Mouse (Mus musculus) heart, adult 11 months (tissue): ENCODE results near the gene Ankrd33.

Experiments
- DNase-seq: peaks from one replicate; pipeline ENCODE4 v3.0.0; 2022

Gene Ankrd33

DNA sequence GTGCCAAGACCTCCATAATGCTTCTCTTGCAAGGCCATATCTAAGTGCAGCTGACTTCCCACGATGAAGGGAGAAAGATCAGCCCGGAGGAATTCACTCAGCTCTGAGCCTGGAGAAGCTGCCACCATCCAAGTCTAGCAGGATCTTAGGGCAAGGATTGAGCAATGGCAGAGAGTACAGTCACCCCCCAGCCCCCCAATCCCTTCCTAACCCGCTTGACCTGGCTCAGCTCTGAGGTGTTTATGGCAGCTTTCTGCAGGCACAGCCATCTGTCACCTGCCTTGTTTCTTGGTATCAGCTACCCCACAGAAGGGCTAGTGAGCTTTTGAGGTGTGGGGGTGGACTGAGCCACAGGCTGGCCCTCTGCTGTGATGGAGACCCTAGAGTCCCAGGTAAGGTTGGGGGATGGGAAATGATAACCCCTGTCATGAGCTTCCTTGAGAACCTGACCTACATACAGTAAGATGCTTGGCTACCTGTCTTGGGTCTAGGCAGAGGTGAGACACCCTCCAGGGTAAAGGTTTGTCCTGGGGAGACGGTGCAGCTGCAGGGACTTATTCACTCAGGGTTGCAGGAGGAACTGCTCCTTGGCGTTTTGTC, at the start of gene Ankrd33:
TSS of gene Ankrd33 (plus strand) at position 245 of the 600 bp plus-strand sequence.
- peak; percentile 91 for DNase-seq

DNA sequence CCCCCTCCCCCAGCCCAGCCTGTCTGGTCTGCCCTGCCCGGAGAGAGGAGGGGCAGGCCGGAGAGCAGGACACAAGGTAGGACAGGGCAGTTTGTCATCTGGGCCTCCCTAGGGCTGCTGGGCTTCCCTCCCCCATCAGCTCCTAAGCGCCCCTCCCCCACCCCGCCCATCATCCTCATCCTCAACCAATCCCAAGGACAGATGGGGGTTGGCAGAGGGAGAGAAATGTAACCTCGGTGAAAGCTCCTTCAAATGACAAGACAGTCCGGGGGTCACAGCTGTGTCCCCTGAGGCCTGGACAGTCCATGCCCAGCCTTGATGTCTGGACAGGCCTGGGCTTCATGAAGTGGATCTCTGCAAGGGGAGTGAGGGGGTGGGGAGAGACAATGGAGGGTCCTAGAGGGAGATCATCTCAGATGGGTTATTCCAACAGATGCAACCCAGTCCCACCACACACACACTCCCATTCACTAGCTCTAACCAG, 49.1 kb upstream of the Ankrd33 start:
- no peak for DNase-seq

DNA sequence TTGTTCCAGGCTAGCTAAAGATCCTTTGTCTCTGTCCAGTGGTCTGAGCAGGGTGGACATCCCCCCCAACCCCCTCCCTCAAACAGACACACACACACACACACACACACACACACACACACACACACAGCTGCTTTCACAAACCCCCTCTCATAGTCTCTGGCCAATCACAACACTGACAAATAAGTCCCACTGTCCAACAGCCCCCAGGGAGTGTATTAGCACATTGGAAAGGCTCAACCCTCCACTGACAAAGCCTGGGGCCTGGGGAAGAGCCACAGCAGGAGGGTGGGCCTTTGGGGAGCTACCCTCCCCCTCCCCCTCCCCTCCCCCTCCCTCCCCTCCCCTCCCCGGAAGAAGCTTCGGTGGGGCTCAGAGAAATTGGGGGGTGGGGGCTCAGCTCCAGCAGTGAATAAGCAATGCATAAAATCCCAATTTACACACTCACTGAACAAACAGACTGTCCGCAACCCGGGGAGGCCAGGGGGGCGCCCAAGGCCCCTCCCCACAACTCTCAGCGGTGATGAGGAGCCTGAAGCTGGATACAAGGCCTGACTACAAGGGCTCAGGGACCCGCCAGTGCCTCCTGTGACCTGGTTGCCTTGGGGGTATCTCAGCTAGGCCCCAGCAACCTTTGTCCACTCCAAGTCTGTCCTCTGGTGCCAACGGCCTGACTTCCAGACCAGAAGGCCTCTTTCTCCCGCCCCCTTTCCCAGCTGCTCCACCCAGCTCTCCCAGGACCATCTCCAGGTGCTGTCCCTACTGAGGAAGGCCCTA, 48.4 kb upstream of the Ankrd33 start:
- DNase-seq, result no peak

DNA sequence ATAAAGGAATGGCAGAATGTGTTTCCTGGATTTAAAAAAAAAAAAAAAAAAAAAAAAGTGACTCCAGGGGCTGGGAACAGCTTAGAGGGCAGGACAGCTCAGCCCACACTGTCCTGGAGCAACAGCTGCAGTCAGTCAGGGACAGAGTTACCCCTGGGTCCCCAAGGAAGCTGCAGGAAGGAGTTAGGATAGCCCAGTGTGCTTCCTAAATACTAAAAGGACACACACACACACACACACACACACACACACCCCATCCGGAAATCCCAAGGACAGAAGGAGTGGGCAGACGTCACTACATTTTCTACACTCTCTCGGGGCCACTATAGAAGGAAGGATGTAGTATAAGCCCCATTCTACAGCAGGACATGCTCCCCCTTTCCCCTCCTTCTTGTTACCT, 47.5 kb upstream of the Ankrd33 start:
- peak; percentile 98 for DNase-seq

DNA sequence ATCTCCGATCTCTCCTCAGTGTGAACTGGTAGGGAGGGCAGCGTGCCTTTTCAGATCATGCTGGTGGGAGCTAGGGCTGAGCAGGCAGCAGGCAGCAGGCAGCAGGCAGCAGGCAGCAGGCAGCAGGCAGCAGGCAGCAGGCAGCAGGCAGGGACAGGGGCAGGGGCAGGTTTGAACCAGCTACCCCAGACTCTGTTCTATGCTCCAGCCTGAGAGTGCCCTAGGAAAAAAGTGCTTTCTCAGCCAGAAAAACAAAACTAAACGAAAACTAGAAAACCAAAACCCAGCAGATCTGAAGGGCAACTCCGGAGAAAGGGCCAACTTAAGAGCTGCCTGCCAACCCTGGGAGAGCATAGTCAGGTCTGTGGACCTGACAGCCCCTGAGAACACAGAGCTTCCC, 46.9 kb upstream of the Ankrd33 start:
- no peak for DNase-seq

DNA sequence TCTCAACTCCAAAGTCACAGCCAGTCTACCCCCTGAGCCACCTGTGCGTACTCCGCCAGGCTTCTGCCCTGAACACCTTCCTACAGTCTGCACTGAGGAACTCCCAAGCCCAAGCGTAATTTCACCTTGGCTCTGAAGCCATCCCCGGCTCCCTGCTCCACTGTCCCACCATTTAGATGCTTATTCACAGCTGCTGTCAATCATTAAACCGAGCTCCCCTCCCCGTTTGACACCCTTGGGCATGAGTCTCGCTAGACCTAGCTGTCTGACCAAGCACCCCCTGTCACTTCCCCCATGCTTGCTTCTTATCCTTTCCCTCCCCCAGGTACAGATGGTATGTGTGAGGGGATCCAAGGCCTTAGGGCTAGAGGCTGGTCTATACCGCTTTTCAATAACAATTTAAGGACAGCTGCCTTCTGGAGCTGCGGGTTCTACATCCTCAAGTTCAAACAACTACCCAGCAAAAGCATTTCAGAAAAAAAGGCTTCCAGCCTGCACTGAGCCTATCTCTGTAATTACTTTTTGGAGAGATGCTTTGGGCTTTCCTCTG, 45.8 kb upstream of the Ankrd33 start:
- DNase-seq, result no peak

DNA sequence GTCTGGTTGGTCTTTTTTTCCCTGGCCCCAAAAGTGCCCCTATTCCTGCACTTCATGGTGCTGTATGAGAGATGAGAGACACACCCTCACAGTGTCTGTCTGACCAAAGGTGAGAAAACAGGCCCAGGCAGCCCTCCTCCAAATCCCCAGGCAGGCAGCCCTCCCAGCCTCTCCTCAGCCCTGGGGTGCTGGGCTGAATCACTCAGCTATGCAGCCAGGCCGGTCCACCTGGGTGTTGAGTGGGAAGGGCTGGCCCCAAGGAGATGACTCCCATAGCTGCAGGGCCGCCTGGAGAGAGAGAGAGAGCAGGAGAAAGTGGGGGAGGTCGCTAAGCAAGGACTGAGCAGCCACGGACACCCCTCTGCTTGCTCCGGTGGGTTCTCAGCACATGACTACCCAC, 44.8 kb upstream of the Ankrd33 start:
- DNase-seq, result no peak

DNA sequence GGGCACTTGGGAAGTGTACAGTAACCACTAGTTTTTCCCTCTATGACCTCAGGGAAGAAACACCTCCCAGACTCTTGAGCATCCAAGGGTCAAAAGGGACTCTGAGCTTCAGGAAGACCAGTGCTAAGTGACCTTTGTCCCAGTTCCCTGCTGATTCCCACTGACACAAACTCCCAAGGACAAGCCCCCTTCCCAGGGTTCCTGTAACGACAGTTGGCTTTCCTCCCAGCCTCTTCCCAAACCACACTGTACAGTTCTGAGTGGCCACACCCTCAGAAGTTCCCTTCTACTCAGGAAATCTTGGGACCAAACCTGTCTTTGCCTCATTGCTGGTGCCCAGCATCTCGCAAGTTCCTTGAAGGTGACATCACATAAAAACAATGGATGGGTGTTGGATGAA, 42.8 kb upstream of the Ankrd33 start:
- peak; percentile 96 for DNase-seq

DNA sequence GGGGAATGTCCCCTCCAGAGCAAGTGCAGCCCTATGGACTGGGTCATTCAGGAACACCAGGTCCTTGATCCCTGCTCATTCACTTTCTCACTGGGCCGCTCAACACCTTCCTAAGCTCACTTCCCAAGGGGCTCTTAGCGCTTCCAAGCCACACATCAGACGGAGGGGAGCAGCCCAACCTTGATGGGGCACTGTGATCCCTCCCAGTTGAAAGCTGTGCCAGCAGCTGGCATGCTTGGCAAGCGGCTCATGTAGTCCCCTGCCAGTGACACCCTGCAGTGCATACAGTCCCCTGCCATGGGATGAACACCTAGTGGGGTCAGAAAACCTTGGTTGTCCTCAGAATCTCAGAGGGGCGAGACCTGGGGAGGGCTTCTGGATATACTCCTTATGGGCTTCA, 41.5 kb upstream of the Ankrd33 start:
- DNase-seq, result no peak

DNA sequence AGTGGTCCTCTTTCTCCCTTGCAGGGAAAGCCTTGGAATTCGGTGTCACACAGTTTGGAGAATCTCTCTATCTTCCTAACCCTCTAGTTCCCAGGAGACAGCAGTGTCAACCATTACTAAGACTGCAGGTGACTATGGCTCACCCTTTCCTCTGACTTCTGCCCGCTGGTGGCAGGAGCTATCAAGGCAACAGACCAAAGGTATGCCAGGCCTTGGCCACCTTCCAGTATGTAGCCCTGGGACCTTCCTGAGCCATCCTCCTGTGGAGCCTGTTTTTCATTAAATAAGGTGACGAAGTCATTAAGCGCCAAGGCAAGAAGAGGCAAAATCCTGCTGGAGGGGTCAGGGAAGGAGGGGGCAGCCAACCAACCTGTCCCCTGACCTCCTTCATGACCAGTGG, 40.4 kb upstream of the Ankrd33 start:
- no peak for DNase-seq

DNA sequence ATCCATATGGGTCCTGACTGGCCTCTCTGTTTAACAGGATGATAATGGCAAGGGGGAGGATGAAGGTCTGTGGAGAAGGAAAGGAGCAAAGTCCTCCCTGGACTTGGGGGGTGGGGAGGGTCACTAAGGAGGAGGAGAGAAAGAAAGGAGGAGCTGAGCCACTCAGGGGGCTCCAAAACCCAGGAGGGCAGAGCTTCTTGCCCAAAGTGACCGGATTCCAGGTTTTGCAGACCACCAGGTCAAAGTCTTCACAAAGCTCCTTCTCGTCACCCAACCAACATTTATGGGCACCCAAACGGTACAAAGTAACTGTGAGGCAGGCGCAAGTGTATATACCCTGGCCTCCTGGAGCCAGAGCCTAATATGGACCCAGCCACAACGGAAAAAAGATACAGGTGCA, 39.9 kb upstream of the Ankrd33 start:
- DNase-seq, result no peak

DNA sequence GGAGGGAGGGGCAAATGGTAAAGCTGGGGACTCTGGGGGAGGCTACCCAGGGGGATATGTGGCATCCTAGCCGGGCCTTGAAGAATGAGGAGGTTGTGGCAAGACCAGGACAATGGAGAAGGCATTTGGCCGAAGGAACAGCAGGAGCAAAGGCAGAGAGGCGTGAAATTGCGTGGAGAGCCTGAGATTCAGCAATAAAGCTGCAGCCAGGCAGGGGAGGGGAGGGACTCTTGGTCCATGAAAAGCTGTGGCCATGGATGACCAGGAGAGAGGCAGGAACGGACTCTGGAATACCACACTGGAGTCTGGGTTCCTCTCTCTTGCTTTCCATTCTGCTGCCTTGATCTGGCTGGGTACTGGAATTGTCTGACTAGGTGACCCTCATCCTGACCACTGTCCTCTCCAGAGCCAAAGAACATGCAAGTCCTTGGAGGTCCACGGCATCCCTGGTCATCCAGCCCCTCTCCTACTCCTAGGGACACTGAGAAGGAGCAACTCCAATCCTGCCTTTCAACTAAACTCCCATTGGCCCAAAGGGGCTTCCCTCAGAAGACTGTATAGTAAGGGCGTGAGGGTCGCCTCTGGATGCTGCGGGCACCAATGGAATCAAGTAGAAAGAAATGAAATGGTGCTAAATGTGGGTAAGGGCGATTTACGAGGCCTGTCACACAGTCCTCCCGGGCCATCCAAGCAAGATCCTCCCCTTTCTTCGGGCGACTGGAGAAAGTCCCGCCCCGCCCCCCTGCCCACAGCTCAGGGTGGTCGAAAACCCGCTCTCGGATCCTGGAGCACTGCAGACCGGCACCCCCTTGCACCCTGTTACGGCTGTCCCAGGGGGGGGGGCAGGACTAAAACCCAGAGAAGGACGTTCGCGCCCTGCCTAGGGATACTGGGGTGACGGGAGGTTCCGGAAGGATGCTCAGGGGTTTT, 39.2 kb upstream of the Ankrd33 start:
- DNase-seq, result peak; percentile 95

DNA sequence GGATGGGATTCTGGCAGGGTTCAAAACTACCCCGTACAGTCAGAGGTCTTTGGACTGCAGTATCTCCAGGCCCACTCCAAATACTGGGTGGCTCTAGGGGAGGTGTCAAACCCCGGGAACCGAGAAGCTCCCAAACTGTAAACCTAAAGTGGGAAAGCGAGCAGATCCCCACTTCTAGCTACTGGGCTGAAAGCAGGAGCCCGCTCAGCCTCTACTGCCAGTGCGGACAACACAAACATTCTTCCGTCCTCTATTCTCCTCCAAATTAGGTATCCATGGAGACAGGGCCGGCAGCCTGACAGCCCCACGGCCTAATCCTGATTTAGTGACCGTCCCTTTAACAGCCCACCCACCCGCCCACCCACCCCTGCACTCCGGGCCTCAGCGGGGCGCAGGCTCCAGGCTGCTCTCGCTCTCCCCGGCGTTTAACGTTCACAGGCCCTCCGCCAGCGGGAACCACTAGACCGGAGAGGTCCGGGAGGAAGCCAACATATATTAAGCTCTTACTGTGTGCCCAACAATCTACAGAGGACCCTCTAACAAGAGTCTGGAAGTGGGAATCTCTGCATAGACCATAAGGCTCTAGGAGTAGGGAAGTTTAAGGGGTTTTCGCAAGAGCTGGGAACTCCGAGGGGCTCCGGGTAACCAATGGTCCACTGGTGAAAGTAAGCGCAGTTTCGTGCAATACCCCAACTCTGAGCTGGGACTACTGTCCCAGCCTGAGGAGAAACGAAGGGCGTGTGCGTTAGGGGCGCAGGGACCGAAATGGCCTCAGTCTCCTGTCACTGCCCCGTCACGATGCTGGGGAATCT, 38.3 kb upstream of the Ankrd33 start:
- peak; percentile 94 for DNase-seq

DNA sequence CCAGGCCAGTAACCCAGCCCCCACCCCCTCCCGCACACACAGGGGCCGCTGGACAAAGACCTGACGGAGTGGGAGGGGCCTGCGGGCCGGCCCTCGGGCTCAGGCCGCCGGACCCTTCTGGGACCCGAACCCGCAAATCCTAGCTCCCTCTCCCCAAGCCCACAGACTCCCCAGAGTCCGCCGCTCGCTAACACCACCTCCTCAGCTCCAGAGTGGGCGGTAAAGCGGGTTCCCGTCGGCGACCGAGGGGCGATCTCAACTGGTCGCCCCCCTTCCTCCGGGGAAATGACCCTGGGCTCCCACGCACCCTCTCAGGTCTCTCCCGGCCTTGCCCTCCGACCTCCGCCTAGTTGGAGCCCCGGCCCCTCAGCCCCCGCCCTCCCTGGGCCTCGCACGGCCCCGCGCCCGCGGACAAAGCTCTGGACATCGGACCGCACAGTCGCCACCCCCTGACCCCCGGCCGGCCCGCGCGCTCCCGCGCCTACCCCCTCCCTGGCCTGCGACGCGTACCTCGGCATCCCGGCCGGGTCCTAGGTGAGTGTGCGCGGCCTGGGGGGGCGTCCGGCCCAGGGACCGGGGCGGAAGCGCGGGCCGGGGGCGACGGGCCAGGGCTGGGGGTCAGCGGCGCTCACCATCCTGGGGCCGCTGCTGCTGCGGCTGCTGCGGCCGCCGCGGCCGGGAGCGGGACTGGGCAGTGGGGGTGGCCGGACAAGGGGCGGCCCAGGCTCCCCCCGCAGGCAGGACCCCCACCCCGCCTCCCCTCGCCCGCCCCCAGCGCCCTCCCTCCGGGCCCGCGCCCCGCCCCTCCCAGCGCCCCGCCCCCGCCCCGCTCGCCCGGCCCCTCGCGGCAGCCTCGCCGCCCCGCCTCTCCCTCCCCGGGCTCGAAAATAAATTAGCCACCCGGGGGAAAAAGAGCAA, 37.5 kb upstream of the Ankrd33 start, which contains the start of gene Fignl2:
TSS of gene Fignl2 (minus strand) at position 755 of the 918 bp plus-strand sequence.
- peak; percentile 97 for DNase-seq

DNA sequence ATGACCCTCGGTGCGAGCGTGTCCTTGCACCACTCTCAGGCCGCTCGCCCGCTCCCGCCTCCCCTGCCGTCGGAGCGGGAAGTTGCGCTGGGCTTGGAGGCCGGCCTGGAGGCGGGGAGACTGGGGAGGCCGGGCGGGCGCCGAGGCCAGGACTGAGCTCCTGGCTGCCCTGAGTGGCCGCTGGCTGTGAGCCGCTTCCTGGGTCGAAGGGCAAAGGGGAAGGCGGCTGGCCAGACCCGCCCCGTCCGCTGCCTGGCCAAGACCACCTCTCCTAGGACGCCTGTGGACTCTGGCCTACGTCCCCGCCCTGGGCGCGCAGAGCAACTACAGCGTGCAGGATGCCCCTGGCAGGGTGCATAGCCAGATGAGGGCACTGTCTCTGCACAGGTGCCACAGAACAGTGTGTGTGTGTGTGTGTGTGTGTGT, 36.8 kb upstream of the Ankrd33 start:
- peak; percentile 99 for DNase-seq

DNA sequence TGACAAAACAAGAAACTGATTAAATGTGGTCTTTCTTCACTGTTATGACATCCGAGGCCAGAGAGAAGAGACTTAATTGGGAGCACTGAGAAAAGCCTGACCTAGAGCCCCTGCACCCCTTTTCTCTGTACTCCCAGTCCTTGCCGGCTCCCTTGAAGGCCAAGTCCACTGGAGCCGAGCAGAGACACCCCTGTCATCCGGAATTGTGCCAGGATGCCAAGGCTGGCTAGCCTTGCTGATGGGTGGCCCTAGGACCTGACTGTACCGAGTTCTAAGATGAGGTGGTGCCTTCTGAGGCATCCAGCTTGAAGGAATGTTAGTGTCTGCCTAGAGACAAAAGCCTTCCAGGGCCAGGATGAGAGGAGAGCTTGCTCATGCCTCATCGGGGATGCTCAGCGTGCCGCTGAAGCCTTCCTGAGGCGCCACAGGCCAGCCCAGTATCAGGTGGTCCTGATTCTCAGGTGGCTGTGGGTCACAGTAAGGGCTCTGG, 35.5 kb upstream of the Ankrd33 start:
- peak; percentile 93 for DNase-seq

DNA sequence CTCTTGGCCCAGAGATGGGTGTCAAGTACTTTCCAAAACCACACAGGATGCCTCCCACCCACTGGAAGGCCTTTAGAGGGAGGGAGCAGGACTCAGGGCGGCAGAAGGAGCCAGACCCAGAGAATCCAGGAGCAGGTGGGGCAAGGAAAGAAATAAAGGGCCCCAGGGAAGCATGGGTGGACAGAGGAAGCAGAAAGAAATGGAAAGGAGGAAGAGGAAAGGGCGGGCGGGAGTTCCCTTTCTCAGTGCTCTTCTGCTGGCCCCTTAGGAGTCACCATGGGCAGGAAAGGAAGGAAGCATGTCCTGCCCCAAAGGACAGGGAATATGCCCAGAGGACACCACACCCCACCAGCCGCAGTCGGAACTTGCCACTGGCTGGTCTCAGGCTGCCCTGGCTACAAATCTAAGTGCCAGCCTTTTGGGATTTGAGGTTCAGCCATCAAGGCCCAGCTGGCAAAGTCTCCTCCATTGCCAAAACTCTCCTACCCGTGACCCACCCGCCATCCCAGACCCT, 34.5 kb upstream of the Ankrd33 start:
- peak; percentile 97 for DNase-seq

DNA sequence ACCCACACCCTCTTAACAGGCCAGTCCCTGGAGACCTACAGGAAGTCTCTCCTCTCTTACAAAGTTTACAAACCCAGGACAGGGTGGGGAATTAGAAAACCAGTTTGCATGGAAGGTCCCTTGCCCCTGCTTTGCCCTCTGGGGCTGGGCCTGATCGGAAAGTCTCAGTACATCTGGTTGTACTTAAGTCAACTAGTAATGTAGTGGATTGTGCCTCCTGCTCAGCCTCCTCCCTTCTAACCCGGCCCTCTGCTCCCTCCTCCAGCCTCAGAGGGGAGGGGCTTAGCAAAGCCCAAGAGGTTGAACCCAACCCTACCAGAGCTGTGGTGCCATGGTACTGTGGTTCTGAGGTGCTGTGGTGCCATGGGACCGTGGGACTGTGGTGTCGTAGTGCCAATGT, 33.3 kb upstream of the Ankrd33 start:
- peak; percentile 96 for DNase-seq

DNA sequence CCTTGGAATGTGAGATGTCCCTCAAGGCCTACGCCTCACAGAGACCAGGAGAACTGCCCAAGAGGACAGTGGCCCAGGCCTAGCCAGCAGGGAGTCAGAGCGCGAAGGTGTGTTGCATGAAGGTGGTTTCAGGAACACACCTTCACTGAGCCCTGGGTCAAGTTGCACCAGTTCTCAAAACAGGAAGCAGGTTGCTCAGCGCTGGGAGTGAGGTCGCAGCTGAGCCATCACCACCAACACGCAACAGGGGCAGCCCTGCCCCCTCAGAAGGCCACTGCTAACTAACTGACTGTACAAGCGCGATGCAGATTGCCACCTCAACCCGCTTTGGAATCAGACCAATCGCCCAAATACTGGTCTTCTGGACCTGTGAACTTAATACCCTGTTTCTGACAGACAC, 31.1 kb upstream of the Ankrd33 start:
- DNase-seq, result no peak

DNA sequence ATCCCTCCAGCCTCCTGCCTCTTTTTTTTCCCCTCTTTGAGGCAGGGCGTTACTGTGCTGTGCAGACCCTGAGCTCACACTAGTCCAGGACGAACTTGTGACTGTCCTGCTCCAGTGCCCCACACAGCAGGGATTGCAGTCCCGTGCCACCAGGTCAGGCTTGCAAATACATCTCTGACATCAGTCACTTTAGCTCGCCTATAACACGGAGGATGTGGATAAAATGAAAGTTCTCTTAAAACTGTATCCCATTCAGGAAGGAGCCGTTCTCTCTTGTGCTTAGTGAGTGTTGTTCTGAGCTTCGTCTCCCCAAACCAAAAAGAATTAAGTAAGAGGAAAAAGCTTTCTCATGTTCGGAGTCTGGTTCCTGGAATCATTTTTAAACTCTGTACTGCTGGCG, 29.1 kb upstream of the Ankrd33 start:
- no peak for DNase-seq

DNA sequence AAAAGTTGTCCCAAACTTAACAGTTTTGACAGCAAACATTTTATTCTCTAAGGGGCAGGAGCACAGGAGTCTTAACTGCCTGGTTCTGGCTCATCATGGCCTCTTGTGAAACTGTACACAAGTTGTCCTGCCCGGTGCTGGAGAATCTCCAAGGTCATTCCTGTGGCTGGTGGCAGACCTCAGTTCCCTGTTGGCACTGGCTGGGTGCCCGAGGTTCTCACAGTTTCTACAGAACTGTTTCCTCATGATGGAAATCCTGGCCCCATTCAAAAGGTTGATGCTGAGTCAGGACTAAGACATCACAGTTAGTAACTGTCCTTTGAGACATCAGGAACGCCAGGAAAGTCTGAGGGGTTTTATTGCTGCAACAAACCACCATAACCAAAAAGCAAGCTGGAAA, 28.6 kb upstream of the Ankrd33 start:
- DNase-seq, result no peak
